Mouse (Mus musculus): ENCODE measurements around the gene Arvcf. TPM values are rescaled to one million over a fixed set of nuclear protein-coding genes. Genes with fewer than 3 reads are reported as not detected.

The Arvcf gene
- polyA plus RNA-seq, 1 experiment, result 5.4 TPM

DNA sequence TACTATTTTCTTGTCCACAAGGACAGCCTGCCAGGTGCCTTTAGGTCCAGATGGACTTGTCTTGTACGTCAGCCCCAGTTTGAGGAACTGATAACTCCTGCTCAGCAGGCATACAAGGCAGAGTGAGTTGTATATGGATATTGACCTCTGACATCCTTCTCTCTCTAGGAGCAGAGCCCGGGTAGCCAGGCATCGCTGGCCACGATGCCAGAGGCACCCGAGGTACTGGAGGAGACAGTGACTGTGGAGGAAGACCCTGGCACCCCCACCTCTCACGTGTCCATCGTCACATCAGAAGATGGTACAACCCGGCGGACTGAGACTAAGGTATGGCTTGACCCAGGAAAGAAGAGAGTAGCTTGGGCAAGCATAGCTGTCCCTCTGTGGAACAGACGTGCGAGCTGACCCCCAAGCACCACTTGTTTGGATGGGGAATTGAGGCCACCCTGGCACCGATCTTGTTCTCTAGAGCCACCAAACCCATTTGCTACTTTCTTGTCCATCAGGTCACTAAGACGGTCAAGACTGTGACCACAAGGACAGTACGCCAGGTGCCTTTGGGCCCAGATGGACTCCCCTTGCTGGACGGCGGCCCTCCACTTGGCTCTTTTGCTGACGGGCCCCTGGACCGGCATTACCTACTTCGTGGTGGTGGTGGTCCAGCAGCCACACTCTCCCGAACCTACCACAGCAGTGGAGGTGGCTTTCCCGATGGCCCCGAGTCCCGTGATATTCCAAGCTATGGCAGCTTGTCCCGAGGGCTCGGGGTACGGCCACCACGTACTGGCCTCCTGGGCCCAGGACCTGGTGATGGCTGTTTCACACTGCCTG is 49.0 kb downstream of the Arvcf start:
- no peak overlapping the region for H3ac ChIP-seq (ENCODE audit: control insufficient read depth, insufficient read length, low read depth)
- H3K79me2 ChIP-seq (ENCODE audit: control insufficient read depth, insufficient read depth), result no peaks in the 10 kb centered on the region
- no peaks in the 10 kb centered on the region for H3K79me3 ChIP-seq (ENCODE audit: low read depth)
- no peaks in the 10 kb centered on the region for H3K36me3 ChIP-seq (ENCODE audit: control insufficient read depth, insufficient read depth)
- no peaks in the 10 kb centered on the region for H3K27me3 ChIP-seq (ENCODE audit: control insufficient read depth, insufficient read depth, insufficient read length)
- H3K4me3 ChIP-seq (ENCODE audit: insufficient read depth, poor library complexity, severe bottlenecking), result no peak overlapping the region
- TF ChIP-seq MAX (IDR thresholded peaks at IDR 0.05), result no peak

DNA sequence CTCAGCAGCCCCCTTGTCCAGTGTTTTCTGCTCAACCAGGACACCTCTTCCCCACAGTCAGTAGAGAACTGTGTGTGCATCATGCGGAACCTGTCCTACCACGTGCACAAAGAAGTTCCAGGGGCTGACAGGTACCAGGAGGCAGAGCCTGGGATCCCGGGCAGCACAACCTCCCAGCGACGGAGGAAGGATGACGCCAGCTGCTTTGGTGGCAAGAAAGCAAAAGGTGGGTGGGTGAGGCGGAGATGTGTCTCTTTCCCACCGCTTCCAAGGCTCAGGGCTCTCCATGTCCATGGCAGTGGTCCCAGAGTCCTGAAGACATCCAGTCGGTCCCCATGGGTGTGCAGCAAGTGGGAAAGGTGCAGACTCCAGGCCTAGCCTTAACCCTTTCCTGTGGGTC is 52.0 kb downstream of the Arvcf start:
- TF ChIP-seq MAX (IDR thresholded peaks at IDR 0.05) (no peak), MYOD1 (IDR thresholded peaks at IDR 0.05; ENCODE audit: control insufficient read depth, insufficient read length, low read depth) (no peak), CEBPB (IDR thresholded peaks at IDR 0.05; ENCODE audit: low read depth) (no peak), FOSL1 (IDR thresholded peaks at IDR 0.05; ENCODE audit: insufficient read depth, low read length, poor library complexity, severe bottlenecking) (no peak), MYOG (IDR thresholded peaks at IDR 0.05; ENCODE audit: control insufficient read depth, extremely low read depth, insufficient read length) (no peak), CTCF (IDR thresholded peaks at IDR 0.05; ENCODE audit: control insufficient read depth, insufficient read depth, insufficient read length) (no peak), USF1 (IDR thresholded peaks at IDR 0.05; ENCODE audit: low read depth) (no peak)
- Histone ChIP-seq H3K79me3 (ENCODE audit: low read depth) (no peaks in the 10 kb centered on the region), H3K79me2 (ENCODE audit: control insufficient read depth, insufficient read depth) (no peaks in the 10 kb centered on the region), H3K4me3 (ENCODE audit: insufficient read depth, poor library complexity, severe bottlenecking) (no peak overlapping the region), H3K36me3 (ENCODE audit: control insufficient read depth, insufficient read depth) (no peaks in the 10 kb centered on the region), H3K27me3 (ENCODE audit: control insufficient read depth, insufficient read depth, insufficient read length) (no peaks in the 10 kb centered on the region), H3ac (ENCODE audit: control insufficient read depth, insufficient read length, low read depth) (no peak overlapping the region)

DNA sequence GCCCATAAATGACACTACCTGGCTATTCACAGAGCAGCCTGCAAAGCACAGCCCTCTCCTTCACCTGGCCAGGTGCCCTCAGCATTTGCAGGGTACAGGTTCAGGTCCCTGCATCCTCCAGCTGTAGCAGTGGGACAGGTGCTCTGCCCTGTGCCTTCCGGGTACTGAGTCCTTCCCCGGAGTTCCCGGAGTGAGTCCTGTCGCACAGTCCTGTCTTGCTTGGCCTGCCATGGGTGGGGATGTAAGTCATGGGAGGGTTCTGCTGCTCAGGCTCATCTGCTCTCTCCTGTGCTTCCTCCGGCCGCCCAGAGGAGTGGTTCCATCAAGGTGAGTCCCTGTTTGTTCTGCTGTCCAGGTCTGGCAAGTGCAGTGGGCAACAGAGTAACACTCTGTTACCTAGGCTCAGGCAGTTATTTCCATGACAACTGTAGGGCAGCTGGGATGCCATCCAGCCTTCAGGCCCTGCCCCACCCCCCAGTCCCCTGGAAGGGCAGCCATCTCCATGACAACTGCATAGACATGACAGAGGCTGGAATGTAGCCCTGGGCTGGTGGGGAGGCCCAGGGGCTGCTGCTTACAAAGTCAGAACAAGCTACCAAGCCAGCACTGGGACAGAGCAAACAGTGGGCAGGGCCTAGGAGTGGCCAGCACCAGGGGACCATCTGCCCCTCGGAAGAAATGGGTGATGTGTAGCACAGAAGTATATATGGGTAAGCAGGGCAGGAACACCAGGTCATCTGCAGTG is 52.7 kb downstream of the Arvcf start:
- TF ChIP-seq FOSL1 (IDR thresholded peaks at IDR 0.05; ENCODE audit: insufficient read depth, low read length, poor library complexity, severe bottlenecking), result no peak
- TF ChIP-seq CTCF (IDR thresholded peaks at IDR 0.05; ENCODE audit: control insufficient read depth, insufficient read depth, insufficient read length), result no peak
- no peak for TF ChIP-seq CEBPB (IDR thresholded peaks at IDR 0.05; ENCODE audit: low read depth)
- TF ChIP-seq MYOD1 (IDR thresholded peaks at IDR 0.05; ENCODE audit: control insufficient read depth, insufficient read length, low read depth), result no peak
- TF ChIP-seq MYOG (IDR thresholded peaks at IDR 0.05; ENCODE audit: control insufficient read depth, extremely low read depth, insufficient read length), result no peak
- TF ChIP-seq MAX (IDR thresholded peaks at IDR 0.05), result no peak
- no peak for TF ChIP-seq USF1 (IDR thresholded peaks at IDR 0.05; ENCODE audit: low read depth)
- Histone ChIP-seq H3K27me3 (ENCODE audit: control insufficient read depth, insufficient read depth, insufficient read length) (no peaks in the 10 kb centered on the region), H3K79me2 (ENCODE audit: control insufficient read depth, insufficient read depth) (no peaks in the 10 kb centered on the region), H3ac (ENCODE audit: control insufficient read depth, insufficient read length, low read depth) (no peak overlapping the region), H3K36me3 (ENCODE audit: control insufficient read depth, insufficient read depth) (no peaks in the 10 kb centered on the region), H3K79me3 (ENCODE audit: low read depth) (no peaks in the 10 kb centered on the region), H3K4me3 (ENCODE audit: insufficient read depth, poor library complexity, severe bottlenecking) (no peak overlapping the region)

DNA sequence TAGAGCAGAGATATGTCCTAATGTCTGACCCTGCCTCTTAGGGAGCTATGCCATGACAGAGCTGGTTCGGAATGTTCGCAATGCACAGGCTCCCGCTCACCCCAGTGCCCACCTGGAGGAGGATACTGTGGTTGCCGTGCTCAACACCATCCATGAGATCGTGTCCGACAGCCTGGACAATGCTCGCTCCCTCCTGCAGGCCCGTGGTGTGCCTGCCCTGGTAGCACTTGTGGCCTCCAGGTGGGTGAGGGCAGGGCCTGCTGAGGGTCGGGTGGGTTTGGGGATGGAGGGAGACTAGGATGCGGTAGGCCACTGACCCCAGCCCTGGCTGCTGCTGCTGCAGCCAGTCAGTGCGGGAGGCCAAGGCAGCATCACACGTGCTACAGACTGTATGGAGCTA is 55.3 kb downstream of the Arvcf start:
- H3K36me3 ChIP-seq (ENCODE audit: control insufficient read depth, insufficient read depth), result peaks cover 17% of the 10 kb centered on the region
- TF ChIP-seq CTCF (IDR thresholded peaks at IDR 0.05; ENCODE audit: control insufficient read depth, insufficient read depth, insufficient read length), result no peak
- TF ChIP-seq MAX (IDR thresholded peaks at IDR 0.05), result no peak
- TF ChIP-seq MYOD1 (IDR thresholded peaks at IDR 0.05; ENCODE audit: control insufficient read depth, insufficient read length, low read depth), result no peak
- no peak for TF ChIP-seq FOSL1 (IDR thresholded peaks at IDR 0.05; ENCODE audit: insufficient read depth, low read length, poor library complexity, severe bottlenecking)
- TF ChIP-seq CEBPB (IDR thresholded peaks at IDR 0.05; ENCODE audit: low read depth), result no peak
- TF ChIP-seq USF1 (IDR thresholded peaks at IDR 0.05; ENCODE audit: low read depth), result no peak
- no peak for TF ChIP-seq MYOG (IDR thresholded peaks at IDR 0.05; ENCODE audit: control insufficient read depth, extremely low read depth, insufficient read length)
- no peaks in the 10 kb centered on the region for H3K79me2 ChIP-seq (ENCODE audit: control insufficient read depth, insufficient read depth)
- H3ac ChIP-seq (ENCODE audit: control insufficient read depth, insufficient read length, low read depth), result no peak overlapping the region
- no peaks in the 10 kb centered on the region for H3K79me3 ChIP-seq (ENCODE audit: low read depth)
- H3K27me3 ChIP-seq (ENCODE audit: control insufficient read depth, insufficient read depth, insufficient read length), result no peaks in the 10 kb centered on the region
- no peak overlapping the region for H3K4me3 ChIP-seq (ENCODE audit: insufficient read depth, poor library complexity, severe bottlenecking)

DNA sequence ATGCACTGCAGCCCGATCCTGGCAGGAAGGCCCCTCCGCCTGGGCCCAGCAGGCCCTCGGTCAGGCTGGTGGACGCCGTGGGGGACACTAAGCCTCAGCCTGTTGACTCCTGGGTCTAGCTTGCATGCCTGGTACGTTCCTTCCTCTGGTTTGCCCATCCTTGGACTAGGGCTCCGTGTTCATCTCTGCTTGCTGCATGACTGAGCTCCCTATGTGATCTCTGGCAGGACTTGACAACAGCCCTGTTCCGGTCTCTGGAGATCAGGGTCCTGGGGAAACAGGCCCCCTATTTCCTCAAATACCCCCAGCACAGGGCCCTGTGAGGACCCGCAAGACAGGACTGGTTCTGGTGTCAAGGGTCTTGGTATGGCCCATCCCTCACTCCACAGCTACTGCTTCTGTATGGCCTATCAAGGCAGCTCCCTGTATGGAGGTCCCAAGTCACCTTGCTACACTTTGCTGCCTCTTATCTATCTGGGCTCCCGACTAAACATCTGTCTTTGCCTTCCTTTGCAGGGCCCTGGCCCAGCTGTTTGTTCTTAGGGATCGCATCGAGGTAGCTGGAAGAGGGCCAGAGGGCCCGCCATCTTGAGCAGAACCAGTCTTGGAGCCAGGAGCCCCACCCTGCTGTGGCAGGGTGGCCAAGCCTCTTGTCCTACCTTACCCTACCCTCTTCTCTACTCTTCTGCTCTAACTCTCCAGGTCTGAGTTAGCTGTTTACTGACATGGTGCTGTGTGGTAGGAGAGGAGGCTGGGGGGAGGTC is 57.3 kb downstream of the Arvcf start:
- TF ChIP-seq CEBPB (IDR thresholded peaks at IDR 0.05; ENCODE audit: low read depth) (no peak), FOSL1 (IDR thresholded peaks at IDR 0.05; ENCODE audit: insufficient read depth, low read length, poor library complexity, severe bottlenecking) (no peak), USF1 (IDR thresholded peaks at IDR 0.05; ENCODE audit: low read depth) (no peak), MAX (IDR thresholded peaks at IDR 0.05) (no peak), MYOG (IDR thresholded peaks at IDR 0.05; ENCODE audit: control insufficient read depth, extremely low read depth, insufficient read length) (no peak), MYOD1 (IDR thresholded peaks at IDR 0.05; ENCODE audit: control insufficient read depth, insufficient read length, low read depth) (no peak), CTCF (IDR thresholded peaks at IDR 0.05; ENCODE audit: control insufficient read depth, insufficient read depth, insufficient read length) (no peak)
- no peaks in the 10 kb centered on the region for H3K79me3 ChIP-seq (ENCODE audit: low read depth)
- H3K27me3 ChIP-seq (ENCODE audit: control insufficient read depth, insufficient read depth, insufficient read length), result no peaks in the 10 kb centered on the region
- H3K79me2 ChIP-seq (ENCODE audit: control insufficient read depth, insufficient read depth), result no peaks in the 10 kb centered on the region
- H3K36me3 ChIP-seq (ENCODE audit: control insufficient read depth, insufficient read depth), result peaks cover 35% of the 10 kb centered on the region
- no peak overlapping the region for H3ac ChIP-seq (ENCODE audit: control insufficient read depth, insufficient read length, low read depth)
- H3K4me3 ChIP-seq (ENCODE audit: insufficient read depth, poor library complexity, severe bottlenecking), result no peak overlapping the region

All from C2C12 (cell line).